Mouse (Mus musculus): ENCODE measurements at regions not wholly inside any gene's neighbourhood (a gene's known extent, or its start where the extent isn't known, plus 50 kb on each side); places are given as distances from the start of the nearest gene placed in this dataset.

DNA sequence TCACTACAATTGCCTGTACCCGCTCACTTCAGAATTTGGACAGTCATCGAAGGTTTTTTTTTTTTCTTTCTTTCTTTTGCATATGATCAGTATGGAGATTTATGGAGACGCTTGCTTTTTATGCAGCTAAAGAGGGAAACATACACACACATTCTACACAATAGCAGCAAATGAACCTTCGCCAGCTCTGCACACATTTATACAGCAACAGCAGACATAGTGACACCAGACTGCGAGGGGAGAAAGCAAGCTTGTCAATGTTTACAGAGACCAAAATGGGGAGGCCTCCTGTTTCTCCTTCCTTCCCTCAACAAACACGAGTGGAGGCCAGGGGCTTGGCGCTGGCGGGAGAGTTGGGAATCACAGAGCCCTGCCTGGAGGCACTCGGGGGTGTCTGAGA is 202.8 kb upstream of the 3110018I06Rik start:
- TF ChIP-seq CTCF (IDR thresholded peaks at IDR 0.05; ENCODE audit: control insufficient read depth, insufficient read depth, insufficient read length) (no peak), MYOG (IDR thresholded peaks at IDR 0.05; ENCODE audit: control insufficient read depth, extremely low read depth, insufficient read length) (no peak), MYOD1 (IDR thresholded peaks at IDR 0.05; ENCODE audit: control insufficient read depth, insufficient read length, low read depth) (no peak)
